Comparison of ENCODE assay signal across 11 mouse cellular contexts in genomic region chr13:34789176-34789818, GRCm38 (mm10). TPM values are rescaled to one million over a fixed set of nuclear protein-coding genes. Genes with fewer than 3 reads are reported as not detected.
DNase-seq lines count a peak whose midpoint lies in the region; ATAC-seq and TF ChIP-seq lines count a peak whose summit lies in the region.
"Had no signal": no experiment of that assay in that cellular context is flagged by ENCODE, and none has a peak within 500 bp of the region (broad histone marks: within the 10 kb centered on the region; RNA-seq: fewer than 3 reads in every experiment).

No protein-coding gene starts in this region.

- TF ChIP-seq CTCF in C2C12 (IDR thresholded peaks at IDR 0.05; ENCODE audit: control insufficient read depth, insufficient read depth, insufficient read length): no peak
- TF ChIP-seq CTCF in lung, embryonic 14.5 days (IDR thresholded peaks at IDR 0.05; ENCODE audit: low read depth): no peak

- ATAC-seq in lung, embryonic 14.5 days (ENCODE audit: insufficient read depth): peak; percentile 91
- no peak for ATAC-seq in midbrain, embryonic 11.5 days (ENCODE audit: low FRiP score)

- peak; percentile 18 for DNase-seq in gastrocnemius, postnatal 25 days
- DNase-seq in gastrocnemius, postnatal 14 days: no peak
- DNase-seq in heart, adult 9 months (ENCODE audit: low spot score in 2 of 2): peak; percentile 50 to 72
- DNase-seq in lung, embryonic 14.5 days: peak; percentile 95
- DNase-seq in retina, postnatal 1 day: no peak
- no peak for DNase-seq in thymus, postnatal 0 days (ENCODE audit: low spot score)
- DNase-seq in midbrain, embryonic 11.5 days (ENCODE audit: low spot score, missing footprints): no peak

- H3K9ac ChIP-seq in lung, embryonic 14.5 days: no peak overlapping the region
- no peak overlapping the region for H3K9ac ChIP-seq in midbrain, embryonic 11.5 days (ENCODE audit: low read length)

- 51% methylated on average over 3 of the region's 3 CpGs for WGBS in lung, embryonic 14.5 days
- WGBS in midbrain, embryonic 11.5 days: 81% methylated on average over 3 of the region's 3 CpGs

- H3K9me3 ChIP-seq in lung, embryonic 14.5 days (ENCODE audit: low read depth, low read length): no peaks in the 10 kb centered on the region
- no peaks in the 10 kb centered on the region for H3K9me3 ChIP-seq in midbrain, embryonic 11.5 days (ENCODE audit: control insufficient read depth, low read length)

- H3K4me1 ChIP-seq in lung, embryonic 14.5 days (ENCODE audit: insufficient read depth): peaks cover 8% of the 10 kb centered on the region; the same call in 1 of the 2 replicates
- no peaks in the 10 kb centered on the region for H3K4me1 ChIP-seq in midbrain, embryonic 11.5 days (ENCODE audit: control insufficient read depth, insufficient read depth, low read length)

- H3K36me3 ChIP-seq in C2C12 (ENCODE audit: control insufficient read depth, insufficient read depth): no peaks in the 10 kb centered on the region
- H3K36me3 ChIP-seq in lung, embryonic 14.5 days (ENCODE audit: insufficient read depth): no peaks in the 10 kb centered on the region
- H3K36me3 ChIP-seq in midbrain, embryonic 11.5 days (ENCODE audit: control insufficient read depth, insufficient read depth, low read length): no peaks in the 10 kb centered on the region

- peak overlapping the region; percentile 47; the same call in 1 of the 2 replicates for H3K27ac ChIP-seq in lung, embryonic 14.5 days (ENCODE audit: low read depth)
- no peak overlapping the region for H3K27ac ChIP-seq in midbrain, embryonic 11.5 days (ENCODE audit: low read depth, low read length)
- H3K27ac ChIP-seq: heart, adult 2 months had no signal

- no peaks in the 10 kb centered on the region for H3K27me3 ChIP-seq in C2C12 (ENCODE audit: control insufficient read depth, insufficient read depth, insufficient read length)
- H3K27me3 ChIP-seq in lung, embryonic 14.5 days (ENCODE audit: insufficient read depth, low read length): no peaks in the 10 kb centered on the region
- H3K27me3 ChIP-seq in midbrain, embryonic 11.5 days (ENCODE audit: control insufficient read depth, insufficient read depth, low read length): no peaks in the 10 kb centered on the region

- no peaks in the 10 kb centered on the region for H3K79me3 ChIP-seq in C2C12 (ENCODE audit: low read depth)

- no peaks in the 10 kb centered on the region for H3K79me2 ChIP-seq in C2C12 (ENCODE audit: control insufficient read depth, insufficient read depth)

- H3K4me2 ChIP-seq in lung, embryonic 14.5 days: no peak overlapping the region
- H3K4me2 ChIP-seq in midbrain, embryonic 11.5 days: no peak overlapping the region

- intact Hi-C loops in gastrocnemius, postnatal 14 days (cut with DNase I; ENCODE audit: low total_unique reads): no loop called here

- no peak overlapping the region for H3ac ChIP-seq in C2C12 (ENCODE audit: control insufficient read depth, insufficient read length, low read depth)

- no peak overlapping the region for H3K4me3 ChIP-seq in C2C12 (ENCODE audit: insufficient read depth, poor library complexity, severe bottlenecking)
- H3K4me3 ChIP-seq in lung, embryonic 14.5 days (ENCODE audit: low read depth, low read length): no peak overlapping the region
- no peak overlapping the region for H3K4me3 ChIP-seq in midbrain, embryonic 11.5 days (ENCODE audit: low read depth, low read length)
- H3K4me3 ChIP-seq: heart, adult 2 months had no signal

TF ChIP-seq in C2C12, 6 proteins besides CTCF, POLR2A, EP300 and RAD21:
- TF ChIP-seq MYOD1 (IDR thresholded peaks at IDR 0.05; ENCODE audit: control insufficient read depth, insufficient read length, low read depth): peak; percentile 54
- TF ChIP-seq FOSL1 (IDR thresholded peaks at IDR 0.05; ENCODE audit: insufficient read depth, low read length, poor library complexity, severe bottlenecking): no peak
- TF ChIP-seq MAX (IDR thresholded peaks at IDR 0.05): no peak
- TF ChIP-seq CEBPB (IDR thresholded peaks at IDR 0.05; ENCODE audit: low read depth): peak; percentile 70
- no peak for TF ChIP-seq MYOG (IDR thresholded peaks at IDR 0.05; ENCODE audit: control insufficient read depth, extremely low read depth, insufficient read length)
- peak; percentile 78 for TF ChIP-seq USF1 (IDR thresholded peaks at IDR 0.05; ENCODE audit: low read depth)

RNA-seq across cellular contexts. Expression of gene Fam50b, which starts 54.6 kb away (rescaled TPM):
- total RNA-seq in gastrocnemius, postnatal 25 days (2021): not detected
- total RNA-seq in gastrocnemius, postnatal 14 days (2021): not detected
- not detected for polyA plus RNA-seq in C2C12 (2012; fragmentation: generic; extraction: Trizol)
- 0.15 TPM in 1 of 2 replicates, not detected in the other for polyA plus RNA-seq in lung, embryonic 14.5 days (2014; fragmentation: Nextera tagmentation; extraction: Ambion mirVana)
- not detected in 2 replicates for polyA plus RNA-seq in thymus, postnatal 0 days (2015; fragmentation: Nextera tagmentation; extraction: Ambion mirVana)
- not detected in 2 replicates for polyA plus RNA-seq in midbrain, embryonic 11.5 days (2014; fragmentation: Nextera tagmentation; extraction: Ambion mirVana)
- total RNA-seq: heart, adult 2 months; left cerebral cortex, postnatal 10 days; megakaryocyte-erythroid progenitor cell, adult 5-6 weeks had no signal
- polyA plus RNA-seq: heart, adult 2 months had no signal

Comparison
In these comparisons a context has a peak if more than half of its experiments do, and no peak if none do; other contexts are left out.
1. DNase-seq: peak in gastrocnemius, postnatal 25 days (single experiment), heart, adult 9 months (2 of 2) and lung, embryonic 14.5 days (single experiment); none in gastrocnemius, postnatal 14 days (single experiment), retina, postnatal 1 day (single experiment), thymus, postnatal 0 days (single experiment) and midbrain, embryonic 11.5 days (single experiment).